Mouse (Mus musculus): Measurements from ENCODE around the gene Hist1h2bh. TPM values are rescaled to one million over a fixed set of nuclear protein-coding genes. Genes with fewer than 3 reads are reported as not detected.

The Hist1h2bh gene
- polyA plus RNA-seq, 1 experiment from 2014 or later = not detected

Other genes starting within 250 kb of the Hist1h2bh start
- 33.4 TPM for gene Zfp322a, start 174.2 kb downstream of the Hist1h2bh start, polyA plus RNA-seq (2014; fragmentation: Illumina TruSeq; extraction: RNeasy Lipid Tissue Mini Kit (QIAGEN cat#74804); ENCODE audit: low read depth, low replicate concordance)
- 1.4 TPM for gene Abt1, start 119.5 kb downstream of the Hist1h2bh start, polyA plus RNA-seq (2014; fragmentation: Illumina TruSeq; extraction: RNeasy Lipid Tissue Mini Kit (QIAGEN cat#74804); ENCODE audit: low read depth, low replicate concordance)
- 0.35 TPM for gene Btn1a1, start 77.5 kb downstream of the Hist1h2bh start, polyA plus RNA-seq (2014; fragmentation: Illumina TruSeq; extraction: RNeasy Lipid Tissue Mini Kit (QIAGEN cat#74804); ENCODE audit: low read depth, low replicate concordance)
- 0.25 TPM for gene Btn2a2, start 54.5 kb downstream of the Hist1h2bh start, polyA plus RNA-seq (2014; fragmentation: Illumina TruSeq; extraction: RNeasy Lipid Tissue Mini Kit (QIAGEN cat#74804); ENCODE audit: low read depth, low replicate concordance)
- not detected for gene Hist1h4h, start 12.3 kb downstream of the Hist1h2bh start, polyA plus RNA-seq (2014; fragmentation: Illumina TruSeq; extraction: RNeasy Lipid Tissue Mini Kit (QIAGEN cat#74804); ENCODE audit: low read depth, low replicate concordance)
- not detected for gene Hist1h2af, start 9.5 kb downstream of the Hist1h2bh start, polyA plus RNA-seq (2014; fragmentation: Illumina TruSeq; extraction: RNeasy Lipid Tissue Mini Kit (QIAGEN cat#74804); ENCODE audit: low read depth, low replicate concordance)
- not detected for gene Hist1h3g, start 8.0 kb downstream of the Hist1h2bh start, polyA plus RNA-seq (2014; fragmentation: Illumina TruSeq; extraction: RNeasy Lipid Tissue Mini Kit (QIAGEN cat#74804); ENCODE audit: low read depth, low replicate concordance)
- not detected for gene Hist1h3f, start 660 bp upstream of the Hist1h2bh start, polyA plus RNA-seq (2014; fragmentation: Illumina TruSeq; extraction: RNeasy Lipid Tissue Mini Kit (QIAGEN cat#74804); ENCODE audit: low read depth, low replicate concordance)
- gene Hist1h4f, start 8.3 kb upstream of the Hist1h2bh start, polyA plus RNA-seq (2014; fragmentation: Illumina TruSeq; extraction: RNeasy Lipid Tissue Mini Kit (QIAGEN cat#74804); ENCODE audit: low read depth, low replicate concordance) = not detected
- gene Hist1h1d, start 9.9 kb upstream of the Hist1h2bh start, polyA plus RNA-seq (2014; fragmentation: Illumina TruSeq; extraction: RNeasy Lipid Tissue Mini Kit (QIAGEN cat#74804); ENCODE audit: low read depth, low replicate concordance) = 0.11 TPM
- not detected for gene Hist1h3e, start 19.0 kb upstream of the Hist1h2bh start, polyA plus RNA-seq (2014; fragmentation: Illumina TruSeq; extraction: RNeasy Lipid Tissue Mini Kit (QIAGEN cat#74804); ENCODE audit: low read depth, low replicate concordance)
- gene Hist1h2ae, start 27.8 kb upstream of the Hist1h2bh start, polyA plus RNA-seq (2014; fragmentation: Illumina TruSeq; extraction: RNeasy Lipid Tissue Mini Kit (QIAGEN cat#74804); ENCODE audit: low read depth, low replicate concordance) = not detected
- not detected for gene Hist1h2bg, start 28.0 kb upstream of the Hist1h2bh start, polyA plus RNA-seq (2014; fragmentation: Illumina TruSeq; extraction: RNeasy Lipid Tissue Mini Kit (QIAGEN cat#74804); ENCODE audit: low read depth, low replicate concordance)
- gene Hist1h2bf, start 30.8 kb upstream of the Hist1h2bh start, polyA plus RNA-seq (2014; fragmentation: Illumina TruSeq; extraction: RNeasy Lipid Tissue Mini Kit (QIAGEN cat#74804); ENCODE audit: low read depth, low replicate concordance) = not detected
- not detected for gene Hist1h2ad, start 31.0 kb upstream of the Hist1h2bh start, polyA plus RNA-seq (2014; fragmentation: Illumina TruSeq; extraction: RNeasy Lipid Tissue Mini Kit (QIAGEN cat#74804); ENCODE audit: low read depth, low replicate concordance)
- not detected for gene Hist1h3d, start 32.4 kb upstream of the Hist1h2bh start, polyA plus RNA-seq (2014; fragmentation: Illumina TruSeq; extraction: RNeasy Lipid Tissue Mini Kit (QIAGEN cat#74804); ENCODE audit: low read depth, low replicate concordance)
- not detected for gene Hist1h4d, start 38.2 kb upstream of the Hist1h2bh start, polyA plus RNA-seq (2014; fragmentation: Illumina TruSeq; extraction: RNeasy Lipid Tissue Mini Kit (QIAGEN cat#74804); ENCODE audit: low read depth, low replicate concordance)
- 0.91 TPM for gene Hist1h2be, start 77.7 kb upstream of the Hist1h2bh start, polyA plus RNA-seq (2014; fragmentation: Illumina TruSeq; extraction: RNeasy Lipid Tissue Mini Kit (QIAGEN cat#74804); ENCODE audit: low read depth, low replicate concordance)
- 0.24 TPM for gene Hist1h1e, start 79.2 kb upstream of the Hist1h2bh start, polyA plus RNA-seq (2014; fragmentation: Illumina TruSeq; extraction: RNeasy Lipid Tissue Mini Kit (QIAGEN cat#74804); ENCODE audit: low read depth, low replicate concordance)
- gene Hist1h2ac, start 140.6 kb upstream of the Hist1h2bh start, polyA plus RNA-seq (2014; fragmentation: Illumina TruSeq; extraction: RNeasy Lipid Tissue Mini Kit (QIAGEN cat#74804); ENCODE audit: low read depth, low replicate concordance) = 0.28 TPM
- gene Hist1h2bc, start 140.8 kb upstream of the Hist1h2bh start, polyA plus RNA-seq (2014; fragmentation: Illumina TruSeq; extraction: RNeasy Lipid Tissue Mini Kit (QIAGEN cat#74804); ENCODE audit: low read depth, low replicate concordance) = 16.4 TPM
- 0.91 TPM for gene Hist1h1t, start 152.4 kb upstream of the Hist1h2bh start, polyA plus RNA-seq (2014; fragmentation: Illumina TruSeq; extraction: RNeasy Lipid Tissue Mini Kit (QIAGEN cat#74804); ENCODE audit: low read depth, low replicate concordance)
- gene Hist1h4c, start 155.1 kb upstream of the Hist1h2bh start, polyA plus RNA-seq (2014; fragmentation: Illumina TruSeq; extraction: RNeasy Lipid Tissue Mini Kit (QIAGEN cat#74804); ENCODE audit: low read depth, low replicate concordance) = 3.9 TPM
- 13.3 TPM for gene Hfe, start 167.5 kb upstream of the Hist1h2bh start, polyA plus RNA-seq (2014; fragmentation: Illumina TruSeq; extraction: RNeasy Lipid Tissue Mini Kit (QIAGEN cat#74804); ENCODE audit: low read depth, low replicate concordance)
- 1.8 TPM for gene Hist1h1c, start 195.4 kb upstream of the Hist1h2bh start, polyA plus RNA-seq (2014; fragmentation: Illumina TruSeq; extraction: RNeasy Lipid Tissue Mini Kit (QIAGEN cat#74804); ENCODE audit: low read depth, low replicate concordance)
- not detected for gene Hist1h3c, start 202.2 kb upstream of the Hist1h2bh start, polyA plus RNA-seq (2014; fragmentation: Illumina TruSeq; extraction: RNeasy Lipid Tissue Mini Kit (QIAGEN cat#74804); ENCODE audit: low read depth, low replicate concordance)
- not detected for gene Hist1h2bb, start 203.3 kb upstream of the Hist1h2bh start, polyA plus RNA-seq (2014; fragmentation: Illumina TruSeq; extraction: RNeasy Lipid Tissue Mini Kit (QIAGEN cat#74804); ENCODE audit: low read depth, low replicate concordance)
- not detected for gene Hist1h2ab, start 207.7 kb upstream of the Hist1h2bh start, polyA plus RNA-seq (2014; fragmentation: Illumina TruSeq; extraction: RNeasy Lipid Tissue Mini Kit (QIAGEN cat#74804); ENCODE audit: low read depth, low replicate concordance)
- gene Hist1h3b, start 208.9 kb upstream of the Hist1h2bh start, polyA plus RNA-seq (2014; fragmentation: Illumina TruSeq; extraction: RNeasy Lipid Tissue Mini Kit (QIAGEN cat#74804); ENCODE audit: low read depth, low replicate concordance) = not detected
- gene Hist1h4b, start 213.6 kb upstream of the Hist1h2bh start, polyA plus RNA-seq (2014; fragmentation: Illumina TruSeq; extraction: RNeasy Lipid Tissue Mini Kit (QIAGEN cat#74804); ENCODE audit: low read depth, low replicate concordance) = not detected
- 3.1 TPM for gene Hist1h4a, start 217.8 kb upstream of the Hist1h2bh start, polyA plus RNA-seq (2014; fragmentation: Illumina TruSeq; extraction: RNeasy Lipid Tissue Mini Kit (QIAGEN cat#74804); ENCODE audit: low read depth, low replicate concordance)
- gene Hist1h3a, start 219.0 kb upstream of the Hist1h2bh start, polyA plus RNA-seq (2014; fragmentation: Illumina TruSeq; extraction: RNeasy Lipid Tissue Mini Kit (QIAGEN cat#74804); ENCODE audit: low read depth, low replicate concordance) = not detected
- gene Hist1h1a, start 220.3 kb upstream of the Hist1h2bh start, polyA plus RNA-seq (2014; fragmentation: Illumina TruSeq; extraction: RNeasy Lipid Tissue Mini Kit (QIAGEN cat#74804); ENCODE audit: low read depth, low replicate concordance) = not detected
- gene Trim38, start 226.5 kb upstream of the Hist1h2bh start, polyA plus RNA-seq (2014; fragmentation: Illumina TruSeq; extraction: RNeasy Lipid Tissue Mini Kit (QIAGEN cat#74804); ENCODE audit: low read depth, low replicate concordance) = 4.5 TPM

All from testis, adult 10 weeks (tissue).